Mouse (Mus musculus) frontal cortex, postnatal 10 days (tissue): Measurements from ENCODE around the gene Tpo.

Experiments
- DNase-seq, 2 experiments: peaks; one replicate each; pipeline ENCODE4 v3.0.0; 2022; ENCODE audit warnings: low spot score in 2 of 2, mixed read lengths in 1 of 2

Tpo gene

GRCm38 (mm10) chr12:30132524-30132923 is at the start of gene Tpo:
Gene Tpo (minus strand): TSS chr12:30132624.
- no peak for DNase-seq

GRCm38 (mm10) chr12:30181721-30182120 is 49.3 kb upstream of the Tpo start:
- no peak for DNase-seq

DNA sequence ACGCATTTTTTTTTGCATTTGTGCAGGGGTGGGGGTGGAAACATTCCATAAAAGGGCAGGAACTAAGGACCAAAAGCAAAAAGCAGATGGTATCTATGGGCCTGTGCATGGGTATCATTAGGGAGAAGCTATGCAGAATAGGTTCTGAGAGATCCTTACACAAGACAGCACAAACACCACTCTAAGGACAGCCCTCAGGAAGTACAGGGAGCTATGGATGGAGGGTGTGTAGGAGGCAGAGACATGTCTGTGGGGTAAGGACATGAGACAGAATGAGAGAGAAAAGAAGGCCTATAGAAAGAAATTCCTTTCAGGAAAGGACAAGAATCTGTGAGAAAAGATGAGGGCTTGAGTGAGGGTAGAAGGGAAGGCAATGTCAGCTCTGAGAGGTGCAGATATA is 47.2 kb upstream of the Tpo start:
- DNase-seq = no peak

- no peak for DNase-seq
Observed at GRCm38 (mm10) chr12:30177966-30178365, 45.5 kb upstream of the Tpo start.

DNA sequence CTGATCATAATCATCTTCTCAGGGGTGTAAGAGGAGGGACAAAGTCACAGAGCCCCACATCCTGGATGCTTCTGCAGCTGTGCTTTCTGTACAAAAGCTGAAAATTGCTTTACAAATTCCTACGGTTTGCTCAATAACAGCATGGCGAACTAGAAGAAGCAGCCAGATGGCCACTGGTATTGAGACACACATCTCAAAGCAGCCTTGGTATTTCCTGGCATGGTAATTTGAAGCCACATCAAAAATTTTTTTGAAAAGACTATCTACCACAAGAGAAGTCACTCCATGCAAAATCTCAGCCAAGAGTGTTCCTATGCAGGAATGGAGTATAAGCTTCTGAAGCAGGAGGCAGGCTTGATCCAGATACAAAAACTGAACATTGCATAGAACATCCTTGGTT is 45.1 kb upstream of the Tpo start:
- DNase-seq = no peak

DNA sequence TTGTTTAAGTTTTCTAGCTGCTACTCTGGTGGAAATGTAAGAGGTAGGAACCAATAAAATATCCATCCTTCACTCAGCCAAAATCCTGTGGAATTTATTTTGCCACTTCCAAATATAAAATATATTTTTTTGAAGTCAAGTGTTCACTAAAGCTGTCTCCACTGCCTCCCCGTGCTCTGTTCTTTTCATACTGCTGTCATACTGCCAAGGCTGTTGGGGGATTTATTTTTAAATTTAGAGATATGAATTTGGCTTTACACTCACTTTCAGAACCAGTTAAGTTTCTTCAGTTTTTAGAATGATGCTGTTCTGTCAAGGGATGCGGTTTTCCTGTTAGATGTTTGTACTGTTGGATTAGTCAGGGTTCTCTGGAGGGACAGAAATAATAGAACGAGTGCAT is 36.1 kb upstream of the Tpo start:
- no peak for DNase-seq

GRCm38 (mm10) chr12:30164538-30164937 is 32.1 kb upstream of the Tpo start:
- no peak for DNase-seq

- no peak for DNase-seq
Observed at GRCm38 (mm10) chr12:30164005-30164404, 31.6 kb upstream of the Tpo start.

DNA sequence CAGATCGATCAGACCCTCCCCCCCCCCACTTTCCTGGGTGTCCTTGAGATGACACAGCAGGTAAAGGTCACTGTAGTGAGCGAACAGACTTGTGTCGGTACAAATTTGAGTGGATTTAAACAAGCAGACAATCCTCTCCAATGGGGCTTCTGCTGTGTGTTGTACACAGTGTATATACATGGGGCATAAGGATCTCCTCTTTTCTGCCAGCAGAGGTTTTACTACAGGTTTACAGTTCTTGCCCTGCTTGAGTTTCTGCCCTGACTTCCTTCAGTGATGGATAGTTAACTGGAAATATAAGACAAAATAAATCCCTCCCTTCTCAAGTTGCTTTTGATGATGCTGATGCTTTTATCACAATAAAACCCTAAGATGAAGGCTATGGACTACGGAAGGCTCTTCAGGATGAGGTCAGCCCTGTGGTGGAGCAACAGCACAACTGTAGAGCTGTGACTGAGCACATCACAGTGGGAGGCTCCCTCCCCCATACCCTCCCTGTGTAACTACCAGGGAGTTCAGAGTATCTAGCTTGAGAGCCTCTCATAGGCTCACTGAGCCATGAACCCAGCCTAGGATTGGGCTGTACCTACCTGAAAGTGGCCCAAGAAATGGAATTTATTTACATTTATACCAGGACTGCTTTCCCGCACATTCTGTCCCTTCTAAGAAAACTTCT is 29.4 kb upstream of the Tpo start:
- DNase-seq = no peak

DNA sequence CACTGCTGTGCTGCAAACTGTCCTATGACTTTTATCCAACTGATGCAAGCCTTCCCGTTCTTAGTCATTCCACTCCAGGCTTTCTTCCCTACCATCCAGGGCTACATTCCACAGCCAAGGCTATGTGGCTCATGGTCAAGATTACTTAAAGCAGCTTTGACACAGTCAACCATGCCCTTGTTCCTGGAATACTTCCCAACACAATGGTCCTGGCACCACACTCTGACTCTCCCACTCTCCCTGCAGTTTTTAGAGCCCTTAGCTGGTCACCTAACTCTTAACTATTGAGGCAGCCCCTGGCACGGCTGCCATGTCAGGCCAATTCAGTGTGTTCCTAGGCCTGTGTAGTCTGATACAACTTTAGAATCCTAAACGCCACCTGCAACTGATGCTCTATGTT is 28.1 kb upstream of the Tpo start:
- DNase-seq = no peak

DNA sequence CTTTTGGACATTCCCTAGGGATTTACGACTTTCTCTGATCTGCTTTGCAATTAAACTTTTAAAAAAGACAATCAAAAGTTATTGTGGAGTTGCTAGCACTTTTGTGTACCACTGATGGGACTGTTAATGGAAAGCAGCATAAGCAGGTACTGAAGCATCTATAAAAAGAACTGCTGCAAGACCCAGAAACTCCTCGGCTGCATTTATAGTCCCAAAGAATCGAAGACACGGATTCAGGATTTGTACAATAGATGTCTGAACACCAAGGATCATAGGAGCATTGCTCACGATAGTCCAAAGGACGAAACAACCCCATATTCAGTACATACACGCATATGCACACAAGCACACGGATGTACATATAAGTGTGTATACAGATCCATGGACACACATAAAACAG is 27.4 kb upstream of the Tpo start:
- DNase-seq = no peak

GRCm38 (mm10) chr12:30154079-30154673 is 21.8 kb upstream of the Tpo start:
- no peak for DNase-seq

GRCm38 (mm10) chr12:30142085-30142484 is 9.7 kb upstream of the Tpo start:
- DNase-seq = peak in 1 of 2 experiments; percentile 26

- no peak for DNase-seq
Observed at GRCm38 (mm10) chr12:30129411-30129716, 3.1 kb downstream of the Tpo start.

DNA sequence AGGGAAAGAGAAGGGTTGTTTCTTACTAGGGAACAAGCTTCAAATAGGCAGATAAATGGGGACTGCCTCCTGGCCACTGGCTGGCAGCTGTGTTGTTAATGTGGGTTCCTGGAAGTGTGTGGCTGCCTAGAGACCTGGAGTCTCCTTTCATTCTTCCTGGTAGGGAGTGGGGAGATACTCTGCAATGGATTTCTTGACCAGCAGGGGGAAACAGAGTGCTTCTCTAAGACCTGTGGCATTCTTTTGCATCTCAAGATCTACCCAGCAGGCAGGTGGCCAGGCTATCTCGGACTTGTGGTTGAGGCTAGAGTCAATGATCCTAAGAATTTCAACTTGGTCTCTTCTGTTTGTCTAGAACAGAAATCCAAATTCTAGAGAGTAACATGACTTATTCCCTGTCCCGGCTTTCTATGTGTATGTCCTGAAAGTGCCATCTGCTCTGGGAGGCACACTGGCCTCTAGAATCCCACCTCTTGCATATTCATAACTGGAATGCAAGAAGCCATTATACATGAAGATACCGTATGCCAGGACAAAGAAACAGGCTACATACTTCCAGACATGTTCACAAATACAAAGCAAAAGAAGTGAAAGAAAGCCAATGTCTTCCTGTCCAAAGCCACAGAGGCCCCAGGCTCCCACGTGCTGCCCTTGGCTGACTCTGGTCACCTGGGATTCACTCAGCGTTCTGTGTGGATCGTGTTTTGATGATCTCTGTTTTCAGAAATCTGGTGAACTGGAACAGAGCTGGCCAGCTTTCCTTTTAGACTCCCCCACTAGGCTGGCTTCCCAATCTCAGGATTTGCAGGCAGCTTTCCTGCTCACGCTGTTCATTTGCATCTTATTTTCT is 3.6 kb downstream of the Tpo start:
- peak; percentile 49 to 64 for DNase-seq

DNA sequence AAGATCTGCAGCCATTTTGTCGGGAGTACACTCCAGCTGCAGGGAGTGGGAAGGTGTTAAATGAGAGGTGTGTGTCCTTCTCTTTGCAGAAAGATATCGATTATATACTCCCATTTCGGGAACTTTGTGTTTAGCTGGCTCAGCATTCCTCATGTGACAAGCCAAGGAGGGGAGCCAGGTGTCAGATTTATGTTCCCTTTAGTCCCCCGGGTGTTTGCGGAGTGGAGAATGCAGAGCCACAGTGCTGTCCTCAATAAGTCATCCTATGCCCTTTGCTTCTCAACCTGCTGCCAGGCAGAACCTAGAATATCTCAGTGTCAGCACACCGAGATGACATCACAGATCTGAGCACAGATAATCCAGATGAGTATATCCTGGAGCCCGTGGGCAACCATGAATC is 10.1 kb downstream of the Tpo start:
- no peak for DNase-seq

GRCm38 (mm10) chr12:30112271-30112670 is 20.2 kb downstream of the Tpo start:
- DNase-seq = no peak

DNA sequence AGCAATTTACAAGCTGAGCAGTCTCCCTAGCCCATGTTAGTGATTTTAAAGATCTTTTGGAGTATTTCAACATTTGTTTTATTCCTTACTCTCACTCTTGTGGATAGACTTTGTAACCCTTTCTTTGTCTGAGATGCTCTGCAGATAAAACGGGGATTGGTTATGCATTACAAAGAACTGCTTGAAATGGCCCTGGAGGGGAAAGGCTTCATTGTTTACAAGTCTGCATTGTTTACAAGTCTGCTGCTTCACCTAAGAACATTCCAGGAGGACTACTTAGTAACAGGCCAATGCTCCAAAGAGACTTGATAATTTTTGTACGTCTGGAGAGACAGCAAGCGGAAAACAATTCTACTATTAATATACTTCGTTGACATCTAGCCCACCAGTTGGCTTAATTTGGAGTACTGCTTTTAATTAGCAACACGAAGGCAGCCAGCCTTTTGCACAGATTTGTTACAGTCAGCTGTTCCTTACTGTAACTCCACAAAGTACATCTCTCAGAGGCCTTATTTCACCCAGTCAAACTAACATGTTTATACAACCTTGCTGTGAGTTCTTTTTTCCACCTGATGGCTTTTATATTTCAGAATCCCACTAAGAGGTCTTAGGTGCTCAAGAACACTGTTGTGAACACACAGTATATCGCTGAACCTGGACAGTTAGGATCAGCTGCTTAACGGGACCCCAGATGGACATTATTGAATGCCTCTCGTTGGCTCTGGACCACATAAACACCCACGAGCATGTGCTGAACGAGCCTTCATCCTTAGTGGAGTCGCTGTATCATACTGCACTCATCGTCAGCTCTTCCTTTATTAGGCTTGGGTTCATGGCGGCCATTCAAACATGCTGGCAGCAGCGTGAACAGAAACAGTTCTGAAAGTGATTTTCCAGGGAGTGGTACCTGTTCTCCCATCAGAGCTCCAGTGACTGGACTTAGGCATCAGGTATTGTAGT is 22.5 kb downstream of the Tpo start:
- DNase-seq = no peak

- no peak for DNase-seq
Observed at GRCm38 (mm10) chr12:30102891-30103565, 29.4 kb downstream of the Tpo start.

GRCm38 (mm10) chr12:30092081-30092480 is 40.3 kb downstream of the Tpo start:
- no peak for DNase-seq

DNA sequence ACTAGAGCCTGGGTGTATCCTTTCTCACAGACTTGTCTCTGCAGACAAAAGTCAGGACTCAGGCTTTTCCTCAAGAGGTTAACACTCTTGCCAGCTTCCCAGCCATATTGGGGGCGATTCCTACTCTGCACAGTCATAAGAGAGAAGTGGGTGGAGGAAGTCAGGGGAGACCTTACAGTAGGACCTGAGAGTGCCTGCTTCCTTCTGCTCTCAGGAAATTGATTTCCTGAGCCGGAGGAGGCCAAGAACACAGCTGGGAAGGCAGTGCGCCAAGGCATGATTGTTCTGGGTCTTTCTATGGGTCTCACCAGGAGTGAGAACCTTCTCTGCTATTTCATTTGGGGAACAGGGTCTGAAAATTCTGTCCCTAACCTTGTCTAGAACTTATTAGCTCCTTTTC is 48.5 kb downstream of the Tpo start:
- no peak for DNase-seq
